Mouse (Mus musculus): ENCODE measurements around the gene Prss16.

DNA sequence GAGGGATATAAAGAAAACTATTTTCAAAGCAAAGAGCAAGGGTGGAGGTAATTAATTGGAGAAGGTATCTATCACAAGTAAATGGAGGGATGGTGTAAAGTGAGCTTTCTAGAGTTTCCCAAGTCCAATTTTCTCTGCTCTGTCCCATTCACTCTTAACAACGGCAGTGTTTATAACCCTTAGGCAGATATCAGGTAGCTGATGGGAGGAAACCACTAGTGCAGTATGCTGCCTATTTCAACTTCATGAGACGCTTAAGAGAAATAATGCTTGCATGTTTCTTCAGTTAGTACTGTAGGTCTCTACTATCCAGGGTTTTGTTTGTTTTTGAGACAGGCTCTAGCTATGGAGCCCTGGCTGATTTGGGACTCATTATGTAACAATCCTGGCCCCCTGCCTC lies 27.9 kb upstream of the Prss16 start:
- TF ChIP-seq CTCF (IDR thresholded peaks at IDR 0.05; ENCODE audit: control insufficient read depth, insufficient read depth, insufficient replicate concordance, low read depth, low read length) (no peak), POLR2A (IDR thresholded peaks at IDR 0.05; ENCODE audit: control insufficient read depth, low read depth, low read length) (no peak)
